Mouse (Mus musculus): ENCODE measurements at regions not wholly inside any gene's neighbourhood (a gene's known extent, or its start where the extent isn't known, plus 50 kb on each side); places are given as distances from the start of the nearest gene placed in this dataset.

DNA sequence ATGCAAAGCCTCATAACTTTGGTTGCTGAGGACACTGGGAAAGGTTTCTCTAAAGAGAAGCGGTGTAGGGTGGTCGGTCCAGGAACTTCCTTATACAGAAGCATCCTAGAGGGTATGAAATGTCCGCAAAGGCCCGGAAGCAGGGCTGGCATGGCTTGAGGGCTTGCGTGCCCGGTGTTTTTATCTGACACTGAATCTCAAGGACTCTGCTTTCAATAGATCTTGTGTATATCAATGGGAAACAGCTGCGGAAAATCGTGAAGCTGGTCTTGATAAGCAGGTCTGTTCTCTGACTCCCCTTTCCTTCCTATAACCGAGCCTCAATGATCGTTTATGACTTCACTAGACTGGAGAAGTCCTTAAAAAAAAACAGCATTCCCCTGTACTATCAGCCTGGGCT, 580.4 kb upstream of the Gm19410 start:
- no peak for DNase-seq (ENCODE audit: low read depth, low spot score)

DNA sequence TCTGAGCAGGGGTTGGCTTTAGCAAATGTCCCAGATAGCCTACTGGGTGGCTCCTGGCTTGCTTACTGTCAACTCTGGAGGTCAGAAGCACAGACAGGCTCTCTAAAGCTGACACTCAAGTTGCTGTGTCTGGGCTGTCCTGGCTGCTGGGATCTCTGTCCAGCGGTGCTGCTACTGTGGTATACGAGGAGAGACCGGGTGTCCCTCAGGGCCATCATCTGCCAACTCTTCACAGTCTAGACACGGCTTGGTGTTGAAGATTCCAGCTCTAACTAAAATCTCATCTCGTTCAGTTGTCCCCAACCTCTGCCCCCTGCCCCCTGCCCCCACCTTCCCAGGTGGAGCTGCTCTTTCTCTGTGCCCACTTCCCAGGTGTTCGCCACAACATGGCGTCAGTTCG, 577.1 kb upstream of the Gm19410 start:
- DNase-seq (ENCODE audit: low read depth, low spot score): no peak

DNA sequence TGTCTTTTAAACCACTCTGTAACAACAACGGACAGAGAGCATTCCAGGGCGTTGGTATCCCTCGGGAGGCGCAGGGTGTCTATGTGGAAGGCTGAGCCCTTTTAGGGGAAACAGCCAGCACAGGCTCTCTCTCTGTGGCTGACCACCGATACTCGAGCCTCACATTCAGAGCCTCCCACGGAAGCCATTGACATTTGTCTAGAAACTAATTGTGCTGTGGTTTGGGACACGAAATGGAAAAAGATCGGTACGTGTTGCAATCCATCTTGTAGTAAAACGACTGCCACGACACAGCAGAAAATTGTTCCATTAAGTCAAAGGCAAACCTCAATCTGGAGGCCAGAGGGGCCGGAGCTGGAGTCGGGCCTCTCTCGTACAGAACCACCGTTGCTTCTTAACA, 575.9 kb upstream of the Gm19410 start:
- no peak for DNase-seq (ENCODE audit: low read depth, low spot score)

DNA sequence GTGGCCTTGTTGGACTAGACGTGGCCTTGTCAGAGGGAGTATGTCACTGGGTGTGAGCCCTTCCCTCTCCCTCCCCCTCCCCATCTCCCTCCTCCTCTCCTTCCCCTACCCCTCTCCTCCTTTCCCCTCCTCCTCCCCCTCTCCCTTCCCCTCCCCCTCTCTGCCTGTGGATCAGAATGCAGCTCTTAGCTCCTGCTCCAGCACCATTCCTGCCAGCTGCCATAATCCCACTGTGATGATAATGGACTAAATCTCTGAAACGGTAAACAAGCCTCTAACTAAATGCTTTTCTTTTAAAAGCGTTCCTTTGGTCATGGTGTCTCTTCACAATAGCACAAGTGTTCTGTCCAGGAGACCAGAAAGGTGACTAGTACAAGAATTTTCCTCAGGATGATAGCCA, 573.1 kb upstream of the Gm19410 start:
- no peak for DNase-seq (ENCODE audit: low read depth, low spot score)

- no peak for DNase-seq (ENCODE audit: low read depth, low spot score)
Observed at GRCm38 (mm10) chr8:35193771-35194170, 571.8 kb upstream of the Gm19410 start.

GRCm38 (mm10) chr8:35196189-35196588, 569.4 kb upstream of the Gm19410 start:
- no peak for DNase-seq (ENCODE audit: low read depth, low spot score)

DNA sequence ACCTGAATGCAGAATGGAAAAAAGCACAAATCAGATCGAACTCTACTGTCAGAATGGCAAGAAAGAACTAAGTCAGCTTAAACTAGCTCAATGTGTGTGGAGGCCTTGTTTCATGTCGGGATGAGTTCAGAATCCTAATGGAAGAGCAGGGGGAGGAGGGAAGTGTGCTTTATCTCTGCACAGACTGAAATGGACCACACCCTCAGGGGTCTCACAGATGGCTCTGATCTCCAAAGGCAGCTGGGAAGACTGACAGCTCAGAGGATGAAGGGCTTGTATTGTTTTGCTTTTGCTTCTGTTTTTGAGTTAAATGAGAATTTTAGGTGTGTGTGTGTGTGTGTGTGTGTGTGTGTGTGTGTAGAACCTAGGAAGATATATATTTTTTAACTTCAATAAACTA, 566.8 kb upstream of the Gm19410 start:
- no peak for DNase-seq (ENCODE audit: low read depth, low spot score)

GRCm38 (mm10) chr8:35201416-35201815, 564.2 kb upstream of the Gm19410 start:
- DNase-seq (ENCODE audit: low read depth, low spot score): no peak

DNA sequence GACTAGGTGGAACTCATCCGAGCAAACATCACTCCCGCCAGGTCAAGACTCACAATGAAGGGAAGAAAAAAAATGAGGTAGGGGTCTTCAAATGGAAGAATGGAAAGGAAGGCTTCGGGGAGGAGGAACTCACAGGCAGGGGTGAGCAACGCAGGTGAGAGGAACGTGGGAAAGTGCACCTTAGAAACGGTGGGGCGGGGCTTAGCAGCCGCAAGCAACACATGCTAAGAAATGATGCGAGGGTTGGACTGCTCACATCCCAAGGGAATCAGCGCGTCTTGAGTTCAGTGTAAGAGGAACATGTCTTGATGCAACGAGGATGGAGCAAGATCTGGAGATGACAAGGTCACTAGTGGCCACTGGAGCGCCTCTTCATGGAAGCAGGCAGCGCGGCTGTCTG, 560.6 kb upstream of the Gm19410 start:
- DNase-seq (ENCODE audit: low read depth, low spot score): no peak

DNA sequence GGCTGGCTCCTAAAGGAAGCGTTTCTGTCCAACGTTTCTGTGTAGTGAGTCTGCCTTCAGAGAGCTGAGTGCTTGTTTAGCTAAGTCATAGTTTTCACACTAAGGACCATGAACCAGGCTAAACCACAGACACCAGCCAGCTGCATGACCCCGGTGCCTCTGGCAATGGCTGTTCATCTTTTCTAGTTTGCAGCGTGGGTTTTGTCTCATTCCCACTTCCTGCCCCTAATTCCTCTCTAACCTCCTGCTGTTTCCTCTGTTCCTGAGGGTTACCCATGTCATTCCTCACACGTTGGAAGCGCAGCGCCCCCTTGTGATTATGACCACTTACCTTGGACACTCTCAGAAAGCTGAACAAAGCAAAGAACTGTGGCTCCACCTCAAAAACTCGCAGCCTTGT, 560.1 kb upstream of the Gm19410 start:
- DNase-seq (ENCODE audit: low read depth, low spot score): no peak

- no peak for DNase-seq (ENCODE audit: low read depth, low spot score)
Observed at GRCm38 (mm10) chr8:35206271-35206670, 559.3 kb upstream of the Gm19410 start.

DNA sequence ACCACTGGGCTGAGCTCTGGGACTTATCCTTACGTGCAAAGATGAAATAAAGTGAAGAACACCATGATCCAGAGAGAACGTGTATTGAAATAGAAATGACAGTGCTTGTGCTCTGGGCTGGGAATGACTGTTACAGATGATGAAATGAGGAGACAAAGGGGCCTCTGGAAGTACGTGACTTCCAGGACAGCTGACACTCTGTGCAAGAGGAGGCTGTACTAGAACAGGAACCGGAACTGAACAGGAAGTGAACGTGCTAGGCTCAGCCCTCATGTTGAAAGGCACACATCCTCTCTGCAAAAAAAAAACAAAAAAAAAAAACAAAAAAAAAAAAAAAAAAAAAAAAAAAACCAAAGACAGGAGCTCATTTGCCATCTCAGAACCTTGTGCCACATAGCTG, 557.2 kb upstream of the Gm19410 start:
- DNase-seq (ENCODE audit: low read depth, low spot score): peak; percentile 47

DNA sequence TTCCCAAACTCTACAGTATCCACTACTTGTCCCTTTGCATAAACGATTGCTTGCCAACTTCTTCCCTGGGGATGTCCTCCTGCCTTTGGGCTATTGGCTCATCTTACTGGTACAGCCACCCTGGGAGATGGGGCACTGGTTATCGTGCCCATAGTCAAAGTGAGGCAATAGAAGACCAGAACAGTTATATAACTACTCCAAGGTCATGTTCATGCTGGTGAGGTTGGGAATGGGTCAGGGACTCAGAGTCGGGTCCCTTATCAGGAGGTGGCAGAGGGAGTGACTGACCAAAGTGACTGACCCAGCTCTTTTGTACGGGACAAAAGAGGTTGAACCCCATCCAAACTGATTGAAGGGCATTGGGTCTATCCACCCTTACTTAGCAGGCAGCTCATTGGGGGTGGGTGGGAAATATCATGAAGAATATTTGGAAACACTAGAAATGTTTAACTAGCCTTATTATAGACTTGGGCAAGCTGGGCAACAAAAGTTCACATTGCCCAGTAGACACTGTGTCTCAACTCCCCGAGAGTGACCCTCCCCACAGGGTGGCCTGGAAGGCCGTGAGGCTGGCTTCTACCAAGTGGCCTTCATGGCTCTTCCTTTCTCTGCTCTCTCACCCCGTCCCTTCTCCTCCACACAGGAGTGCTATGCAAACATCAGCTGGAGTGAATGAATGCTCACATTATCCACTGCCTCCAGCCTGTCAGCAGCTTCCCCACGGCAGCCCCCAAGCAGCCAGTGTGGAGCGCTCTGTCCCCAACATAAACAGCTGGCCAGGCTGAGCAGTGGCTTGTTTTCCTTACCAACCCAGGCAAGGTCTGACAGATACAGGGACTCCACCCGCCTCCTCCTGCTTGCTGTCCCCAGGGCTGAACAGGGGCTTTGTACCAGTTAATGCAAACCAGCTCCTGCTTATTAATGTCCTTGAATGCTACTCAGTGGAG, 553.8 kb upstream of the Gm19410 start:
- DNase-seq (ENCODE audit: low read depth, low spot score): no peak

GRCm38 (mm10) chr8:35213515-35213914, 552.1 kb upstream of the Gm19410 start:
- DNase-seq (ENCODE audit: low read depth, low spot score): no peak

GRCm38 (mm10) chr8:35217604-35218003, 548.0 kb upstream of the Gm19410 start:
- DNase-seq (ENCODE audit: low read depth, low spot score): no peak

DNA sequence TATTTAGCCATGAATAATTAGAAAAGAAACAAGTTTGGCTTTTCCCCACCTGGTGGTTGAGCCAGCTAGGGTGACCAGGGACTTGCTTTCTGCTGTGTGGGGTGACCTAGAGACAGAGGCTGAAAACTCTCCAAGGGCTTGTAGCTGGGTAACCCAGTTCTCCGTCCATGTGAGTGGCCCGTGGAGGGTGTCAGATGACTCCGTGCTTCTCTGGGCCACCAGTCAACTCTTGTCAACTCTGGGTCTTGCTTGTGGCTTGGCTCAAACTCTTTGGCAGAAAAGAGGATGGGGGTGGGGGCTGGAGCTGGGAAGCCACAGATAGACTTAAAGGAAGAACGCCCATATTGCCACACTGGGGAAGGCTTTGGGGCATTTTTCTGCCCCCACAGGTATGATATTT, 547.3 kb upstream of the Gm19410 start:
- DNase-seq (ENCODE audit: low read depth, low spot score): no peak

DNA sequence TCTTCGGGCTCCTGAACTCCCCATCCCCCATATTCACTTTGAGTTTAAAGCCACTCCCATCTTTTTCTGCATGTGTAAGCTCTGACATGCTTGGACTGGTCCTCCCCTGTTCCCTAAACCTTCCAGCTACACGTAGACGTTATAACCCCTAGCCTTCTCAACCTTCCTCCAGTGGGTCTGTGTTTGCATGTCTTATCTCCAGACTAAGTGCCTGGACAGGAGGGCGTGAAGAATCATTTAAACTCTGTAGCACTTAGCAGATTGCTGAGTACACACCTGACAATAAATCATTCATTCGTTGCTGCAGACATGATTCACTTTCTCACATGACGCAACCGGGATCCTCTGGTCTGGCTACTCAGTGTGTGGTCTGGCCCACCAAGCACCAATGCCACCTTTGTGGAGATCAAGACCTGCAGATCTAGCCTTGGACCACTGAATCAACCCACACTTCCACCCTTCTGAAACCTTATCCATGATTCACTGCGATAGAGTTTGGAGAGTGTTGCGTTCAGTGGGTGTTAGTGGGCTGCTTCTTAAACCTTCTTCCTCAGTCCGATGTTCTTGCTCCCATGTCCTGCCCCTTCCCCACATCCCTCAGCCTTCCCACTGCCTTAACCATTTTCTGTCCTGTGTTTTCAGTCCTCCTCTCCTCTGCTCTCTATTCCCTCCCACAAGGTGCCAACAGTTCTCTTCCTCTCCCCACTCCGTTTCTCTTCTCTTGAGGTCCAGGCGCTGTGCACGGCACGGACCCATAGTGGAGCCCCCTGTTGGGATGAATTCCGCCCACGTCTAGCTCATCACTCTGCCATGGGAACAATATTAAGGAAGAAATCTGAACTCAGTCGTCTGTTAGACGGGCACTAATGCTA, 541.3 kb upstream of the Gm19410 start:
- no peak for DNase-seq (ENCODE audit: low read depth, low spot score)

GRCm38 (mm10) chr8:35224925-35225244, 540.7 kb upstream of the Gm19410 start:
- DNase-seq (ENCODE audit: low read depth, low spot score): no peak

- DNase-seq (ENCODE audit: low read depth, low spot score): no peak
Observed at GRCm38 (mm10) chr8:35227079-35227478, 538.5 kb upstream of the Gm19410 start.

DNA sequence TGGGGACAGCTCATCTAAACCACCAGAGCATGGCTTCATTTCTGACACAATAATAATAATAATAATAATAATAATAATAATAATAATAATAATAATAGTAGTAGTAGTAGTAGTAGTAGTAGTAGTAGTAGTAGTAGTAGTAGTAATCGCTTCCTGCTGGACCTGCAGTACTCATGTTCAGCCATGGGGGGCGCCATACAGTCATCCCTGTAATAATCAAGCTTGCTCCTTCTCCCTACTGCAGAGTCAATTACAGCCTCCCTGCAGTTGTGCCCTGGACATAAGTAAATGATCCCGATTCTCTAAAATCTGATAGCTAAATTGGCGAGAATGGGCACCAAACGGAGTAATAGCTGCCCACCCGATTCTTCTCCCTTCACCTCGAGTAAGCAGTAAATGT, 537.1 kb upstream of the Gm19410 start:
- no peak for DNase-seq (ENCODE audit: low read depth, low spot score)

DNA sequence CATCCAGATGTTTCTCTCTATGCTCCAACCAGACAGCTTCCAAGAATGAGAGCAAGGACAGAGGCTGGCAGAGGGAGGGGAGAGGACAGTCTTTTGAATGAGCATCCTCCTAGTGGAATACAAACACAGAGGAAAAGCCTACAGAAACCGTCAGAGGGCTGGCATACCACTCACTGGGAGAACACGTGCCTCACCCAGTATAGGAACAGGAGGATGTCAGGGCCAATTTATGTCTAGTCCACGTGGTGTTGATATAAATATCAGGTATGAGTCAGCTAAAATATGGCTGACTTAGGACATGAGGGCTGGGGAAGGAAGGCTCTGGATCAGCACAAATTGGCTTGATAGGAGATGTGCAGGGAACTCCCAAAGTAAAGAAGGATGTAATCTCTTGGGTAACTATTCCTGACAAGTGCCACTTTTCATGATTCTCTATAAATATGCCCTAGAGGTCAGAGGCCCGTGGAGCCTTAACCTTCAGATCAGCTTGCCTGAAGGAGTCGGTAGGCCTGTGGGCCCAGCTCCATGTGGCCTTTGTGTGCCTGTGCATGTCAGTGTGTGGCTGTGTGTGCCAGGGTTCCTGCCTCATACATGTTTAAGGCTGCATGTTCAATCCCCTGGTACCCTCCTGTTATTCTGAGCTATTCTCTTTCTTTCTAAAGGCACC, 531.9 kb upstream of the Gm19410 start:
- no peak for DNase-seq (ENCODE audit: low read depth, low spot score)

DNA sequence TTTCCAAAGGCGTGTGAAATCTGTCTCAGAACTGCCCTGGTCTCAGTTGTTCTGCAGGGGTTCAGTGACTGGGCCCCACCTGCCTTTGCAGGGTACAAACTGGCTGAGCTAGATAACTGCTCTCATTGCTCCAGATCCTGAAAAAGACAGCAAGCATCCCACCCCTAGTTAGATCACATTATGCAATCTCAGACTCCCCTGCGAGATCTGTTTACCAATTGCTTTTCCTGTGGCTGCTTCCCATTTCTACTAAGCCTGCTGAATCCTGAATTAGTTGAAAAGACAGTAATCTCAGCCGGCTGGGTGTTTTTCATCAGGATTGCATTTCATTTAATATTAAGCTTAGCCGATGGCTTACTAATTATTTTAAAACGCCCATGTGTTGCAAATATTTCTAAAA, 531.2 kb upstream of the Gm19410 start:
- no peak for DNase-seq (ENCODE audit: low read depth, low spot score)

All from CD4-positive helper T cell, adult 2 months (primary cell).